Mouse (Mus musculus): ENCODE results near the gene Hsd17b12.

Gene Hsd17b12

GRCm38 (mm10) chr2:94157592-94158519 lies at the start of gene Hsd17b12:
Gene Hsd17b12, minus strand, starts transcription at chr2:94157964.
- peak; percentile 97 for DNase-seq

- no peak for DNase-seq
Measured at GRCm38 (mm10) chr2:94184906-94185305, 27.1 kb upstream of the Hsd17b12 start.

GRCm38 (mm10) chr2:94184142-94184541 lies 26.4 kb upstream of the Hsd17b12 start:
- no peak for DNase-seq

GRCm38 (mm10) chr2:94179030-94179407 lies 21.3 kb upstream of the Hsd17b12 start:
- DNase-seq, result no peak

GRCm38 (mm10) chr2:94178321-94179029 lies 20.7 kb upstream of the Hsd17b12 start:
- peak; percentile 81 for DNase-seq

GRCm38 (mm10) chr2:94177294-94177693 lies 19.5 kb upstream of the Hsd17b12 start:
- no peak for DNase-seq

GRCm38 (mm10) chr2:94176381-94176780 lies 18.6 kb upstream of the Hsd17b12 start:
- no peak for DNase-seq

GRCm38 (mm10) chr2:94173549-94173948 lies 15.8 kb upstream of the Hsd17b12 start:
- no peak for DNase-seq

GRCm38 (mm10) chr2:94163207-94163606 lies 5.4 kb upstream of the Hsd17b12 start:
- no peak for DNase-seq

- no peak for DNase-seq
Measured at GRCm38 (mm10) chr2:94162141-94162540, 4.4 kb upstream of the Hsd17b12 start.

- no peak for DNase-seq
Measured at GRCm38 (mm10) chr2:94158520-94158884, 738 bp upstream of the Hsd17b12 start.

- no peak for DNase-seq
Measured at GRCm38 (mm10) chr2:94157051-94157450, 713 bp downstream of the Hsd17b12 start.

- DNase-seq, result no peak
Measured at GRCm38 (mm10) chr2:94145146-94145542, 12.6 kb downstream of the Hsd17b12 start.

- no peak for DNase-seq
Measured at GRCm38 (mm10) chr2:94144520-94145145, 13.1 kb downstream of the Hsd17b12 start.

GRCm38 (mm10) chr2:94141293-94141692 lies 16.5 kb downstream of the Hsd17b12 start:
- no peak for DNase-seq

- DNase-seq, result no peak
Measured at GRCm38 (mm10) chr2:94138469-94139390, 19.0 kb downstream of the Hsd17b12 start.

- no peak for DNase-seq
Measured at GRCm38 (mm10) chr2:94136837-94137236, 20.9 kb downstream of the Hsd17b12 start.

GRCm38 (mm10) chr2:94128496-94128895 lies 29.3 kb downstream of the Hsd17b12 start:
- DNase-seq, result no peak

- DNase-seq, result peak; percentile 5
Measured at GRCm38 (mm10) chr2:94122182-94123041, 35.4 kb downstream of the Hsd17b12 start.

- DNase-seq, result no peak
Measured at GRCm38 (mm10) chr2:94103758-94104157, 54.0 kb downstream of the Hsd17b12 start.

- DNase-seq, result no peak
Measured at GRCm38 (mm10) chr2:94089901-94090300, 67.9 kb downstream of the Hsd17b12 start.

Data from right cerebral cortex, postnatal 4 days (tissue).